Mouse (Mus musculus): ENCODE data around the gene Sv2b. TPM values are rescaled to one million over a fixed set of nuclear protein-coding genes. Genes with fewer than 3 reads are reported as not detected.

Sv2b gene
- total and polyA plus RNA-seq, 2 experiments = under 0.01 TPM; not detected in 1

- Histone ChIP-seq H3K79me2 (ENCODE audit: control insufficient read depth, insufficient read depth, low read length) (no peaks in the 10 kb centered on the region), H3K36me3 (ENCODE audit: control insufficient read depth, insufficient read depth, low read length) (no peaks in the 10 kb centered on the region), H3K27me3 (ENCODE audit: control insufficient read depth, insufficient read depth, low read length) (no peaks in the 10 kb centered on the region), H3K4me3 (ENCODE audit: insufficient read depth, low read depth, low read length) (no peak overlapping the region), H3K27ac (replicated peaks; ENCODE audit: insufficient read depth, low read depth, low read length) (no peak overlapping the region), H3K4me1 (ENCODE audit: control insufficient read depth, insufficient read depth, low read length) (no peaks in the 10 kb centered on the region), H3K9ac (ENCODE audit: low read depth, low read length) (no peak overlapping the region)
- 78% methylated on average over 3 of the region's 3 CpGs for WGBS
- no peak for TF ChIP-seq CTCF (IDR thresholded peaks at IDR 0.05; ENCODE audit: low read depth, low read length)
- no peak for TF ChIP-seq POLR2A (IDR thresholded peaks at IDR 0.05; ENCODE audit: extremely low read depth, insufficient read depth, low read length)
- DNase-seq (ENCODE audit: extremely low read depth, low read depth, low spot score) = no peak
Observed at GRCm38 (mm10) chr7:75259945-75260344, 49.1 kb downstream of the Sv2b start.

DNA sequence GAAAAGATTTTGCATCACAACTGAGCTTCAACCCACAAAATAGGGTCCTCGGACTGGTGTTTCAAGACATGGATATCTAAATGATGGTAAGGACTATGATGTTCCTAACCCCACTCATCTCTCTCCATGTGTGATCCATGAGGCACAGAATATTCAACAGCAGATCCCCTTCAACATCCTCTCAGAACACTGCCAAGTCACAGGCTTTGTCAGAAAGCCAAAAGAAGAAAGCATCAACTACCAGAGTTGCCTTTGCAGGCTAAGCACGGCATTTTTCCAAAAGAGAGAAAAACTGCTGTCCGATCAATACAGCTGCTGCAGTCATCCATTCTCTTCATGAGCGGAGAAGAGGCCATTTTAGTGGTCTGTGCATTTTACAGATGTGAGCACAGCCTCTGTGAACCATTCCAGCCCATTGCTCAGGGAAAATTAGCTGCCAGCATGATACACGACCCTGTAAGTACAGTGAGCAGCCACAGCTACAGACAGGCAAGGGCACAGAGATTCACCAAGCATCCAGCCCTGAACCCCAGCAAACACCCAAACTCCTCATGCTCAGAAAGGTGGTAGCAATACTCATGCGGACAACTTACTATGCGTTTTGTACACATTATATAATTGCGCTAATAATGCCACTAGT is 55.3 kb downstream of the Sv2b start:
- TF ChIP-seq CTCF (IDR thresholded peaks at IDR 0.05; ENCODE audit: low read depth, low read length) = no peak
- TF ChIP-seq POLR2A (IDR thresholded peaks at IDR 0.05; ENCODE audit: extremely low read depth, insufficient read depth, low read length) = no peak
- no peak overlapping the region for H3K9ac ChIP-seq (ENCODE audit: low read depth, low read length)
- H3K4me3 ChIP-seq (ENCODE audit: insufficient read depth, low read depth, low read length) = no peak overlapping the region
- no peaks in the 10 kb centered on the region for H3K27me3 ChIP-seq (ENCODE audit: control insufficient read depth, insufficient read depth, low read length)
- H3K4me1 ChIP-seq (ENCODE audit: control insufficient read depth, insufficient read depth, low read length) = no peaks in the 10 kb centered on the region
- WGBS = 79% methylated on average over 8 of the region's 8 CpGs
- no peak overlapping the region for H3K27ac ChIP-seq (replicated peaks; ENCODE audit: insufficient read depth, low read depth, low read length)
- no peaks in the 10 kb centered on the region for H3K79me2 ChIP-seq (ENCODE audit: control insufficient read depth, insufficient read depth, low read length)
- H3K36me3 ChIP-seq (ENCODE audit: control insufficient read depth, insufficient read depth, low read length) = no peaks in the 10 kb centered on the region
- DNase-seq (ENCODE audit: extremely low read depth, low read depth, low spot score) = no peak

GRCm38 (mm10) chr7:75240754-75241507 is 68.1 kb downstream of the Sv2b start:
- DNase-seq (ENCODE audit: extremely low read depth, low read depth, low spot score) = no peak
- WGBS = 76% methylated on average over 8 of the region's 8 CpGs
- no peaks in the 10 kb centered on the region for H3K36me3 ChIP-seq (ENCODE audit: control insufficient read depth, insufficient read depth, low read length)
- no peak overlapping the region for H3K9ac ChIP-seq (ENCODE audit: low read depth, low read length)
- H3K4me3 ChIP-seq (ENCODE audit: insufficient read depth, low read depth, low read length) = no peak overlapping the region
- H3K4me1 ChIP-seq (ENCODE audit: control insufficient read depth, insufficient read depth, low read length) = no peaks in the 10 kb centered on the region
- H3K27me3 ChIP-seq (ENCODE audit: control insufficient read depth, insufficient read depth, low read length) = no peaks in the 10 kb centered on the region
- no peaks in the 10 kb centered on the region for H3K79me2 ChIP-seq (ENCODE audit: control insufficient read depth, insufficient read depth, low read length)
- H3K27ac ChIP-seq (replicated peaks; ENCODE audit: insufficient read depth, low read depth, low read length) = no peak overlapping the region
- TF ChIP-seq POLR2A (IDR thresholded peaks at IDR 0.05; ENCODE audit: extremely low read depth, insufficient read depth, low read length) = no peak
- TF ChIP-seq CTCF (IDR thresholded peaks at IDR 0.05; ENCODE audit: low read depth, low read length) = no peak

DNA sequence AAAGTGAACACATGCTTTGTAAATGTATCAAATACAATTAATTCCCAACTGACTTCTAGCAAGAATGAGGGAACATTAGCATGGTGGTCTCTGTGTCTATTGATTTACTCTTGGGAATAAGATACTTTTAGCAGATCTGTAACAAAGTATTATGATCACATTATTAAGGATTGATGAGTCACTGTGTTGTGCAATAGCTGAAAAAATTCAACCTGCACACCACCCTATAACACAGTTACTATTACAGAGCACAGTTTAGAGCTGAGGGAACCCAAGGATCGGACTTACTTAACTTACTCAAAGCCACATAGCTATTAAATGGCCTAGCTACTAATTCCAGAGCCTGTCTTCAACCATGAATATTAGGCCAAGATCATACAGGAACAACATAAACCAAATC is 72.7 kb downstream of the Sv2b start:
- no peaks in the 10 kb centered on the region for H3K4me1 ChIP-seq (ENCODE audit: control insufficient read depth, insufficient read depth, low read length)
- H3K27me3 ChIP-seq (ENCODE audit: control insufficient read depth, insufficient read depth, low read length) = no peaks in the 10 kb centered on the region
- H3K9ac ChIP-seq (ENCODE audit: low read depth, low read length) = no peak overlapping the region
- no peaks in the 10 kb centered on the region for H3K36me3 ChIP-seq (ENCODE audit: control insufficient read depth, insufficient read depth, low read length)
- no peak for DNase-seq (ENCODE audit: extremely low read depth, low read depth, low spot score)
- WGBS = 78% methylated on average over 1 of the region's 1 CpGs
- no peak overlapping the region for H3K4me3 ChIP-seq (ENCODE audit: insufficient read depth, low read depth, low read length)
- no peak overlapping the region for H3K27ac ChIP-seq (replicated peaks; ENCODE audit: insufficient read depth, low read depth, low read length)
- no peaks in the 10 kb centered on the region for H3K79me2 ChIP-seq (ENCODE audit: control insufficient read depth, insufficient read depth, low read length)
- TF ChIP-seq POLR2A (IDR thresholded peaks at IDR 0.05; ENCODE audit: extremely low read depth, insufficient read depth, low read length) = no peak
- TF ChIP-seq CTCF (IDR thresholded peaks at IDR 0.05; ENCODE audit: low read depth, low read length) = no peak

DNA sequence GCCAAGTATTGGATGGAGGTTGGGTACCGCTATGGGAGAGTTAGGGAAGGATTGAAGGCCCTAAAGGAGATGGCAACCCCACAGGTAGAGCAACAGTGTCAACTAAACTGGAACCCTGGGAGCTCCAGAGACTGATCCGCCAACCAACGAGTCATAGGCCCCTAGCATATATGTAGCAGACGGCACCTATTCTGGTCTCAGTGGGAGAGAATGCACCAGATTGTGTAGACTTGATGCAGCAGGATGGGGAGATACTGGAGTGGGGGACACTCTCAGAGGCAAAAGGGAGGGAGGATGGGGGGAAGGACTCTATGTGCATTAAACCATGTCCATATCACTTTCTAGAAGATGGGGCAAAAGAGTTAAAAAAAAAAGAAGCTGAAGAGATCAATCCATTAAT is 84.9 kb downstream of the Sv2b start:
- TF ChIP-seq POLR2A (IDR thresholded peaks at IDR 0.05; ENCODE audit: extremely low read depth, insufficient read depth, low read length) = no peak
- no peak for TF ChIP-seq CTCF (IDR thresholded peaks at IDR 0.05; ENCODE audit: low read depth, low read length)
- H3K79me2 ChIP-seq (ENCODE audit: control insufficient read depth, insufficient read depth, low read length) = no peaks in the 10 kb centered on the region

More for the DNA sequence above, 84.9 kb downstream of the Sv2b start:
- H3K27ac ChIP-seq (replicated peaks; ENCODE audit: insufficient read depth, low read depth, low read length) = no peak overlapping the region
- H3K4me3 ChIP-seq (ENCODE audit: insufficient read depth, low read depth, low read length) = no peak overlapping the region
- no peaks in the 10 kb centered on the region for H3K27me3 ChIP-seq (ENCODE audit: control insufficient read depth, insufficient read depth, low read length)
- H3K4me1 ChIP-seq (ENCODE audit: control insufficient read depth, insufficient read depth, low read length) = no peaks in the 10 kb centered on the region
- no peak for DNase-seq (ENCODE audit: extremely low read depth, low read depth, low spot score)
- WGBS = 90% methylated on average over 4 of the region's 4 CpGs
- no peak overlapping the region for H3K9ac ChIP-seq (ENCODE audit: low read depth, low read length)
- H3K36me3 ChIP-seq (ENCODE audit: control insufficient read depth, insufficient read depth, low read length) = no peaks in the 10 kb centered on the region

Data from liver, adult 2 months (tissue).